Mouse (Mus musculus) lung, adult 2 months (tissue): ENCODE measurements around the gene Celsr1. TPM values are rescaled to one million over a fixed set of nuclear protein-coding genes. Genes with fewer than 3 reads are reported as not detected.

ENCODE experiments used
- DNase-seq: peaks from one replicate; pipeline ENCODE4 v3.0.0; 2022
- H3K4me1 ChIP-seq: fragments of 200-500 bp; 2 replicates; pipeline ENCODE4 v1.6.1; 2011; ENCODE audit warnings: low read length; ENCODE audit not compliant: control insufficient read depth, insufficient read depth
- H3K4me3 ChIP-seq: fragments of 200-500 bp; replicated peaks from 2 replicates; pipeline ENCODE3; 2011; ENCODE audit warnings: low read depth, mild to moderate bottlenecking, control low read depth, low read length; ENCODE audit errors: extremely low read depth
- CTCF ChIP-seq: fragments of 200-500 bp; IDR thresholded peaks from 2 replicates; pipeline ENCODE4 v1.5.1; 2011; ENCODE audit warnings: mild to moderate bottlenecking, low read length, control low read depth; ENCODE audit not compliant: insufficient read depth
- POLR2A ChIP-seq: fragments of 200-500 bp; IDR thresholded peaks from 2 replicates; pipeline ENCODE4 v1.6.1; 2011; ENCODE audit warnings: low read depth, mild to moderate bottlenecking, control low read depth, low read length, borderline replicate concordance; ENCODE audit errors: extremely low read depth
- WGBS: fragments of 180-500 bp; shearing (Covaris S2); methylation state at CpG from one replicate; pipeline ENCODE4 v1.1.7; 2018; 5-methylcytosine and 5-hydroxymethylcytosine counted together
- polyA plus RNA-seq: library from polyadenylated mRNA; depleted of rRNA; stranded (reverse); fragments of >200 nt; gene quantifications from 2 replicates; pipeline ENCODE4 v1.2.3, GENCODE M21; 2012

Gene Celsr1
- polyA plus RNA-seq, 1 experiment = 16.0 TPM

- no peak for TF ChIP-seq CTCF
- TF ChIP-seq POLR2A = no peak
- Histone ChIP-seq H3K4me3 (no peak overlapping the region), H3K4me1 (peaks cover 11% of the 10 kb centered on the region)
- DNase-seq = no peak
- WGBS = 31% methylated on average over 14 of the region's 14 CpGs
Observed at GRCm38 (mm10) chr15:86066836-86067580, 33.4 kb upstream of the Celsr1 start.

- WGBS = 91% methylated on average over 4 of the region's 4 CpGs
- DNase-seq = no peak
Observed at GRCm38 (mm10) chr15:86065367-86065766, 31.8 kb upstream of the Celsr1 start.

GRCm38 (mm10) chr15:86064850-86065229 lies 31.3 kb upstream of the Celsr1 start:
- Histone ChIP-seq H3K4me3 (no peak overlapping the region), H3K4me1 (peaks cover 11% of the 10 kb centered on the region)
- WGBS = 79% methylated on average over 3 of the region's 3 CpGs
- no peak for DNase-seq
- TF ChIP-seq POLR2A (no peak), CTCF (no peak)

More at GRCm38 (mm10) chr15:86065367-86065766, 31.8 kb upstream of the Celsr1 start:
- H3K4me3 ChIP-seq = no peak overlapping the region
- H3K4me1 ChIP-seq = peaks cover 11% of the 10 kb centered on the region
- no peak for TF ChIP-seq CTCF
- TF ChIP-seq POLR2A = no peak

GRCm38 (mm10) chr15:86064191-86064849 lies 30.7 kb upstream of the Celsr1 start:
- DNase-seq = no peak
- no peak for TF ChIP-seq POLR2A
- H3K4me3 ChIP-seq = no peak overlapping the region
- WGBS = 80% methylated on average over 8 of the region's 8 CpGs
- H3K4me1 ChIP-seq = peaks cover 11% of the 10 kb centered on the region

DNA sequence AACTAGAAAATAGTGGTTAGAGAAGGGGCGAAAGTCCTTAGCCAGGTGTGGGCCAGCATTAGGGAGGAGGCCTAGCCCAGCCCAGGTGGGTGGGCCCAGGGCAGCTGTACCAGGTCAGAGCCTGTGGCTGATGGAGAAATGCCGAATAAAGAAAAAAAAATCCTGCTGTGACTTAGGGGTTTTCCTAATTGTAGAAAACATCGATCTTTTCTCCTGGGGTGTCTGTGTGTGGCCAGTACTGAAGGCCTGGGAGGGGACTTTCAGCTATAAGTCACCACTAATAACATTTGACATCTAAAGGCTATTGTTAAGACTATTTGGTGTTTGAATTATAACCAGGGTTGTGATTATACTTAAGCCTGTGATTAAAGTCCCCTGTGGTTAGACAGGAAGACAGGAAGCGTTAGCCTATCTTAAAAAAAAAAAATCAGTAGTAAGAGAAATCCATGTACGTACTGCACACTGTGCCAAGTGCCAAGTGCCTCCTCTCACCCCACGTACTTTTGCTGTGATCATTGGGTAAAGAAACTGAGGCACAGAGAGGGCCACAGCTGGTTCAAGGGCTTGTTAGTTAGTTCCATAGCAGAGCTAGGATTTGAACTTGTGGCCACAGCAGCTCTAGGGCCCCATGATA lies 28.4 kb upstream of the Celsr1 start:
- no peak for DNase-seq
- TF ChIP-seq CTCF (no peak), POLR2A (no peak)
- H3K4me3 ChIP-seq = no peak overlapping the region
- peaks cover 8% of the 10 kb centered on the region for H3K4me1 ChIP-seq
- 62% methylated on average over 6 of the region's 6 CpGs for WGBS

DNA sequence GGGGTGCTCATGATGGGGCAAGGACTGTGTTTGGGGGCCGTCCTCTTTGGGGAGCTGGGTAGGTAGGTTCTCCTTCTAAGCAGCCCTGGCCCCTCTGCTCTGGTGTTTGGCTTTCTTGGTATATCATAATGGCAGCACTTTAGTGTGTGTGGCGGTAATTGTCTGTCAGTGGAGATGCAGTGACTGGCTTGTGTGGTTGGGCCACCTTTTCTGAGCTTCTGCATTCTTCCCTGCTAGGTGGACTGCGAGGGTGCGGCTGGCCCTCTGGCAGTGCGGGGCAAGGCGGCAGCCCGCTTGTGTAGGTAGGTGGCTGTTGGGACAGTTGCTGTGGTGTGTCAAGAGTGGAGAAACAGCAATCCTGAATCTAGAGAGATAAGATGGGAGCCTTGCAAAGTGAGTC lies 27.6 kb upstream of the Celsr1 start:
- DNase-seq = no peak
- Histone ChIP-seq H3K4me1 (peaks cover 3% of the 10 kb centered on the region; the same call in 1 of the 2 replicates), H3K4me3 (no peak overlapping the region)
- 87% methylated on average over 7 of the region's 7 CpGs for WGBS
- TF ChIP-seq POLR2A = no peak
- no peak for TF ChIP-seq CTCF

DNA sequence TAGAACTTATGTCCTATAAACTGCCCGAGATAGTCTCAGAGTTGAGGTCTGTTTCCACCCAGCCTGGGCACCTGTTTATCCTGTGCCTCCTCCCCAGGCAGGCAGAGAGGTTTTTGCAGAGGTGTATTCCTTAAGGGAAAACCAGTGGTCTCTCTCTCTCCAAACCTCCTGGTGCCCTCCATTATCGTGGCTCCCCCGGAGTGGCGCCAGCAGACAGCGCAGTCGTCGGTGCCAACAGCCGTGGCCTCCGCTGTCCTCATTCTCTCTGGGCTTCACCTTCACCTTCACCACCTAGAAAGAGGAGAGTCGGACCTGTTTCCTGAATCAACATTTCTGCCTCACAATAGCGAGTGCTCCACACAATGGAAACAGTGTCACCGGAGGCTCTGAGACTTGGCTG lies 27.0 kb upstream of the Celsr1 start:
- peaks cover 3% of the 10 kb centered on the region; the same call in 1 of the 2 replicates for H3K4me1 ChIP-seq
- DNase-seq = no peak
- WGBS = 64% methylated on average over 12 of the region's 12 CpGs
- TF ChIP-seq POLR2A (no peak), CTCF (no peak)
- no peak overlapping the region for H3K4me3 ChIP-seq

DNA sequence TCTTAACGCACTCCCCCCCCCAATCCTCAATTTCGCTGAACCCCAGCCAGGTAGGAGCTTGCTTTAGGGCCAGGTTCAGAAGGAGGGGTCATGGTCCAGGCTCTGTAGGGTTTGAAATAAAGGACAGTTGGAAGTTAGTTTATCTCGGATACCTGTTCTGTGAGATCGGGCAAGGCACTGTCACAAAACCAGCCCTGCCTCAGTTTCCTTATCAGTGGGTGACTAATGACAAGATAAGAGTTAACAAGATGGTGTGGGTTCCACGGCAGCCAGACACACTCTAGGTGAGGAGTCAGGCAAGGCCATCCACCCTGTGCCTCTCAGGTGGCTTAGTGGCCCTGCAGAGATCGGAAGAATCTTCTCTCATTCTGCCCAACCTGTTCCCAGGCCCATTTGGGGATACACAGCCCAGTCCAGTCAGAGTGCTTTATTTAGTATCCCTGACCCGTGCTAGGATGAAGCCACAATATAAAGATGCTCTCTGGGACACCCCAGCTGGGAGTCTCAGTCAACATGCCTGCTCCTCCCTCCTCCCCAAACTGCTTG lies 26.3 kb upstream of the Celsr1 start:
- no peak for DNase-seq
- TF ChIP-seq POLR2A (no peak), CTCF (no peak)
- peaks cover 3% of the 10 kb centered on the region; the same call in 1 of the 2 replicates for H3K4me1 ChIP-seq
- WGBS = 73% methylated on average over 7 of the region's 7 CpGs
- no peak overlapping the region for H3K4me3 ChIP-seq
